Mouse (Mus musculus): ENCODE measurements around the gene Mvp.

Gene Mvp

GRCm38 (mm10) chr7:127014320-127014719 lies at the start of gene Mvp:
TSS of gene Mvp (minus strand) at chr7:127014621.
- no peak for DNase-seq (ENCODE audit: low read depth, low spot score)

- no peak for DNase-seq (ENCODE audit: low read depth, low spot score)
These were observed 40.7 kb upstream of the Mvp start for GRCm38 (mm10) chr7:127055026-127055585.

- DNase-seq (ENCODE audit: low read depth, low spot score), result peak; percentile 78
These were observed 27.6 kb upstream of the Mvp start, which contains the start of gene Kif22 for GRCm38 (mm10) chr7:127041851-127042672. TSS of gene Kif22 (minus strand) at chr7:127042471.

GRCm38 (mm10) chr7:127031244-127031643 lies 16.8 kb upstream of the Mvp start:
- DNase-seq (ENCODE audit: low read depth, low spot score), result no peak

- no peak for DNase-seq (ENCODE audit: low read depth, low spot score)
These were observed 15.8 kb upstream of the Mvp start for GRCm38 (mm10) chr7:127030172-127030571.

- no peak for DNase-seq (ENCODE audit: low read depth, low spot score)
These were observed 13.5 kb upstream of the Mvp start for GRCm38 (mm10) chr7:127027885-127028284.

GRCm38 (mm10) chr7:127026984-127027726 lies 12.7 kb upstream of the Mvp start, which contains the start of gene Maz:
TSS of gene Maz (minus strand) at chr7:127027037.
- DNase-seq (ENCODE audit: low read depth, low spot score), result peak; percentile 99

GRCm38 (mm10) chr7:127026616-127026983 lies 12.2 kb upstream of the Mvp start:
- DNase-seq (ENCODE audit: low read depth, low spot score), result no peak

GRCm38 (mm10) chr7:127026161-127026600 lies 11.8 kb upstream of the Mvp start:
- no peak for DNase-seq (ENCODE audit: low read depth, low spot score)

- no peak for DNase-seq (ENCODE audit: low read depth, low spot score)
These were observed 11.2 kb upstream of the Mvp start for GRCm38 (mm10) chr7:127025556-127026160.

GRCm38 (mm10) chr7:127024755-127025555 lies 10.5 kb upstream of the Mvp start:
- no peak for DNase-seq (ENCODE audit: low read depth, low spot score)

- no peak for DNase-seq (ENCODE audit: low read depth, low spot score)
These were observed 9.7 kb upstream of the Mvp start for GRCm38 (mm10) chr7:127023896-127024690.

GRCm38 (mm10) chr7:127023272-127023691 lies 8.9 kb upstream of the Mvp start:
- no peak for DNase-seq (ENCODE audit: low read depth, low spot score)

- no peak for DNase-seq (ENCODE audit: low read depth, low spot score)
These were observed 8.3 kb upstream of the Mvp start for GRCm38 (mm10) chr7:127022528-127023271.

GRCm38 (mm10) chr7:127021563-127022527 lies 7.4 kb upstream of the Mvp start:
- no peak for DNase-seq (ENCODE audit: low read depth, low spot score)

- DNase-seq (ENCODE audit: low read depth, low spot score), result no peak
These were observed 6.6 kb upstream of the Mvp start, which contains the start of the genes Gm42742 and Prrt2 for GRCm38 (mm10) chr7:127020901-127021562. TSS of gene Gm42742 (minus strand) at chr7:127021097. TSS of gene Prrt2 (minus strand) at chr7:127021211.

GRCm38 (mm10) chr7:127020491-127020890 lies 6.1 kb upstream of the Mvp start:
- no peak for DNase-seq (ENCODE audit: low read depth, low spot score)

GRCm38 (mm10) chr7:127020031-127020430 lies 5.6 kb upstream of the Mvp start:
- no peak for DNase-seq (ENCODE audit: low read depth, low spot score)
